Mouse (Mus musculus) thymus, adult 2 months (tissue): Measurements from ENCODE around the gene Dapl1. TPM values are rescaled to one million over a fixed set of nuclear protein-coding genes. Genes with fewer than 3 reads are reported as not detected.

Experiments used
- DNase-seq: peaks from one replicate; pipeline ENCODE4 v3.0.0; 2021
- H3K27ac ChIP-seq: fragments of 200-500 bp; 2 replicates; pipeline ENCODE4 v1.5.1; 2012; ENCODE audit warnings: low read length, control low read depth; ENCODE audit not compliant: control insufficient read depth, insufficient read depth
- H3K27me3 ChIP-seq: fragments of 200-500 bp; 2 replicates; pipeline ENCODE4 v1.6.1; 2012; ENCODE audit warnings: mild to moderate bottlenecking, low read length, moderate library complexity, mixed read lengths; ENCODE audit not compliant: control insufficient read depth, insufficient read depth
- H3K36me3 ChIP-seq: fragments of 200-500 bp; 2 replicates; pipeline ENCODE4 v1.6.1; 2012; ENCODE audit warnings: mild to moderate bottlenecking, low read length, moderate library complexity; ENCODE audit not compliant: control insufficient read depth, insufficient read depth
- H3K4me1 ChIP-seq: fragments of 200-500 bp; replicated peaks from 2 replicates; pipeline ENCODE4 v1.6.1; 2012; ENCODE audit warnings: low read length; ENCODE audit not compliant: control insufficient read depth, insufficient read depth
- H3K4me3 ChIP-seq: fragments of 200-500 bp; 2 replicates; pipeline ENCODE4 v1.5.1; 2012; ENCODE audit warnings: mild to moderate bottlenecking, low read length, control low read depth, moderate library complexity; ENCODE audit not compliant: control insufficient read depth, insufficient read depth
- CTCF ChIP-seq: fragments of 200-500 bp; IDR thresholded peaks from 2 replicates; pipeline ENCODE4 v1.5.1; 2012; ENCODE audit warnings: mild to moderate bottlenecking, control low read depth, low read length, moderate library complexity, borderline replicate concordance; ENCODE audit not compliant: control insufficient read depth, poor library complexity, insufficient read depth; ENCODE audit errors: extremely low read depth
- POLR2A ChIP-seq: fragments of 200-500 bp; IDR thresholded peaks from 2 replicates; pipeline ENCODE4 v1.6.1; 2012; ENCODE audit warnings: mild to moderate bottlenecking, low read length, control low read depth, moderate library complexity; ENCODE audit not compliant: control insufficient read depth, poor library complexity, insufficient read depth; ENCODE audit errors: extremely low read depth
- WGBS: fragments of 180-500 bp; shearing (Covaris S2); methylation state at CpG from one replicate; pipeline ENCODE4 v1.1.7; 2018; 5-methylcytosine and 5-hydroxymethylcytosine counted together
- polyA plus RNA-seq: library from polyadenylated mRNA; depleted of rRNA; stranded (reverse); fragments of >200 nt; gene quantifications from 2 replicates; pipeline ENCODE4 v1.2.3, GENCODE M21; 2012

Dapl1 gene
- polyA plus RNA-seq, 1 experiment: 4.7 TPM

GRCm38 (mm10) chr2:59509061-59509460 is 24.6 kb downstream of the Dapl1 start:
- Histone ChIP-seq H3K4me1 (no peaks in the 10 kb centered on the region), H3K27me3 (no peaks in the 10 kb centered on the region), H3K27ac (no peak overlapping the region), H3K36me3 (no peaks in the 10 kb centered on the region), H3K4me3 (no peak overlapping the region)
- DNase-seq: no peak
- 68% methylated on average over 4 of the region's 4 CpGs for WGBS
- no peak for TF ChIP-seq POLR2A
- TF ChIP-seq CTCF: no peak

- no peak for DNase-seq
- 90% methylated on average over 9 of the region's 9 CpGs for WGBS
- no peak for TF ChIP-seq CTCF
- TF ChIP-seq POLR2A: no peak
- no peak overlapping the region for H3K4me3 ChIP-seq
- H3K36me3 ChIP-seq: no peaks in the 10 kb centered on the region
- H3K27ac ChIP-seq: no peak overlapping the region
- no peaks in the 10 kb centered on the region for H3K27me3 ChIP-seq
- H3K4me1 ChIP-seq: no peaks in the 10 kb centered on the region
Measured at GRCm38 (mm10) chr2:59510416-59510815, 26.0 kb downstream of the Dapl1 start.

GRCm38 (mm10) chr2:59510882-59511281 is 26.4 kb downstream of the Dapl1 start:
- Histone ChIP-seq H3K36me3 (no peaks in the 10 kb centered on the region), H3K27me3 (no peaks in the 10 kb centered on the region), H3K4me3 (no peak overlapping the region), H3K27ac (no peak overlapping the region), H3K4me1 (no peaks in the 10 kb centered on the region)
- WGBS: 89% methylated on average over 6 of the region's 6 CpGs
- DNase-seq: no peak
- TF ChIP-seq POLR2A (no peak), CTCF (no peak)

GRCm38 (mm10) chr2:59520663-59521062 is 36.2 kb downstream of the Dapl1 start:
- H3K4me1 ChIP-seq: no peaks in the 10 kb centered on the region
- TF ChIP-seq POLR2A (no peak), CTCF (no peak)
- H3K27me3 ChIP-seq: no peaks in the 10 kb centered on the region
- 87% methylated on average over 10 of the region's 10 CpGs for WGBS
- H3K4me3 ChIP-seq: no peak overlapping the region
- no peaks in the 10 kb centered on the region for H3K36me3 ChIP-seq
- H3K27ac ChIP-seq: no peak overlapping the region
- no peak for DNase-seq

GRCm38 (mm10) chr2:59522079-59522684 is 37.7 kb downstream of the Dapl1 start:
- 22% methylated on average over 19 of the region's 19 CpGs for WGBS
- H3K36me3 ChIP-seq: no peaks in the 10 kb centered on the region
- TF ChIP-seq POLR2A (no peak), CTCF (no peak)
- peak; percentile 79 for DNase-seq
- H3K4me3 ChIP-seq: no peak overlapping the region
- no peak overlapping the region for H3K27ac ChIP-seq
- no peaks in the 10 kb centered on the region for H3K4me1 ChIP-seq
- H3K27me3 ChIP-seq: no peaks in the 10 kb centered on the region

- H3K27me3 ChIP-seq: no peaks in the 10 kb centered on the region
- TF ChIP-seq CTCF (no peak), POLR2A (no peak)
- WGBS: 95% methylated on average over 3 of the region's 3 CpGs
- H3K4me1 ChIP-seq: no peaks in the 10 kb centered on the region
- H3K4me3 ChIP-seq: no peak overlapping the region
- no peak overlapping the region for H3K27ac ChIP-seq
- no peak for DNase-seq
- H3K36me3 ChIP-seq: no peaks in the 10 kb centered on the region
Measured at GRCm38 (mm10) chr2:59523526-59523925, 39.1 kb downstream of the Dapl1 start.

GRCm38 (mm10) chr2:59526893-59527292 is 42.4 kb downstream of the Dapl1 start:
- TF ChIP-seq POLR2A (no peak), CTCF (no peak)
- no peak for DNase-seq

More at GRCm38 (mm10) chr2:59526893-59527292, 42.4 kb downstream of the Dapl1 start:
- H3K36me3 ChIP-seq: no peaks in the 10 kb centered on the region
- H3K27ac ChIP-seq: no peak overlapping the region
- H3K4me3 ChIP-seq: no peak overlapping the region
- no peaks in the 10 kb centered on the region for H3K27me3 ChIP-seq
- 0 out of 2 replicates have a peak, but pooled peaks cover 5% of the 10 kb centered on the region for H3K4me1 ChIP-seq
- WGBS: 91% methylated on average over 9 of the region's 9 CpGs
